Mouse (Mus musculus): Measurements from ENCODE around the gene Rrp12. TPM values are rescaled to one million over a fixed set of nuclear protein-coding genes. Genes with fewer than 3 reads are reported as not detected.

The Rrp12 gene
- polyA plus RNA-seq, 3 experiments from 2014 or later: 5.9 to 8.6 (median 7.5) TPM

DNA sequence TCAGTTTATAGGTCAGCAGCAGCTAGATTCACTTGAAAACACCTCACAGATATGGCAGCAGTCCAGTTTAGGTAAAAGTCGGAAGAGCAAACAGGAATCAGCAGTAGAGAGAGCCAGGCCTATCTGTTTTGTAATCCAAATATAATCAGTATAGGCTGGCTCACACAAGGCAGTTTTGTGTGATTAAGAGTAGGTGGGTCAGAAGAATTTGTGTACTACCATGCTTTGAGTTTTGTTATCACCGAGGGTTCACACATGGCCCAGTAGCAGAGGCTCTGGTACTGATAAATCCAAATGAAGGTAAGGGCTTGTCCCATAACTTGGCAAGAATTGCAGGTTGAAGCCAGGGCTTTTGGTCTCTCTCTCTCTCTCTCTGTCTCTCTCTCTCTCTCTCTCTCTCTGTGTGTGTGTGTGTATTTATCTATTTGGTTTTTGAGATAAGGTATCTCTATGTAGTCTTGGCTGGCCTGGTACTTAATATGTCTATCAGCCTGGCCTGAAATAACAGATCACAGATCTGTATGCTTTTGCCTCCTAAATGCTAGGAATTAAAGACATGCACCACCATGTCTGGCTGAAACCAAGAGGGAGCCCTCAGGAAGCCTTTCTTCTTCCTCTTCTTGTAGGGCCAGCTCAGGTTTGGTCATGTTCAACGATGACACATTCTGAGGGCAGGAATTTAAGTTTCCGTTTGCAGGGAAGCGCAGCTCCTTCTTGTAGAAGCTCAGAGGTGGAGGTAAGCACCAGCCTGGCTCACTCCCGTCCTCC lies 10.5 kb upstream of the Rrp12 start:
- ATAC-seq: no peak

GRCm38 (mm10) chr19:41905246-41905645 lies 9.3 kb upstream of the Rrp12 start:
- ATAC-seq: no peak

DNA sequence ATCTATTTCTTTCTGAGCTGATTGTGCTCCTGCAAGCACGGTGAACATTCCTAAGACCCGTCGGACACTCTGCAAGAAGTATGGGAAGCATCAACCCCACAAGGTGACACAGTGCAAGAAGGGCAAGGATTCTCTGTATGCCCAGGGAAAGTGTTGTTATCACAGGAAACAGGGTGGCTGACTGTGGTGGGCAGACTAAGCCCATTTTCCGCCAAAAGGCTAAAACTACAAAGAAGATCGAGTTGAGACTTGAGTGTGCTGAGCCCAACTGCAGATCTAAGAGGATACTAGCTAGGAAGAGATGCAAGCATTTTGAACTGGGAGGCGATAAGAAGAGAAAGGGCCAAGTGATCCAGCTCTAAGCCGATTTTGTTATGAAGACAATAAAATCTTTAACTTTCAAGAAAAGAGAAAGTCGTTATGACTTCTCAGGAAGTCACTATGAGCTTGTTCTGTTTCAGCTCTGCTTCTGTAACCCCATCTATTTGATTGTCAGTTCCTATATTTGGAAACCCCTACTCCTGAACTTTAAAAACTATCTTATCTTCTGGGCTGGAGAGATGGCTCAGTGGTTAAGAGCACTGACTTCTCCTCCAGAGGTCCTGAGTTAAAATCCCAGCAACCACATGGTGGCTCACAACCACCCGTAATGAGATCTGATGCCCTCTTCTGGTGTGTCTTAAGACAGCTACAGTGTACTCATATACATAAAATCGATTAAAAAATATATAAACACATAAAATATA lies 7.0 kb upstream of the Rrp12 start:
- ATAC-seq: no peak

DNA sequence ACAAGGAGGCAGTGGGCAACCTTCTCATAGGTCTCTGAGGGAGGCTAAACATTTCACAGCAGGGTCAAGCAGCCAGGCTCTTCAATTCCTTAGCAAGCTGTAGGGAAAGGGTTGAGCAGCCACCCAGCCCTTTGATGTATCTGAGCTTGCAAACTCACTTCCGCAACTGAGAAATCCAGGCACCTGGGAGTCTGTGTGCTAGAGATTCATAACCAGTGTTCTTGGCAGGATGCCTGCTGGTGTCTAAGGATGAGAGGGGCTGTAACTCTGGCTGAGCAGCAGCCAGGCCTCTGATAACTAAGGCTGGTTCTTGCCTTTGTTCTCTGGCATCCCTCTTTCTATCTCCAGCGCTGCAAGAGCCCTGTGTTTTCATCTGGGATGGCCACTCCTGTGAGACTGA lies 5.7 kb upstream of the Rrp12 start:
- no peak for ATAC-seq

DNA sequence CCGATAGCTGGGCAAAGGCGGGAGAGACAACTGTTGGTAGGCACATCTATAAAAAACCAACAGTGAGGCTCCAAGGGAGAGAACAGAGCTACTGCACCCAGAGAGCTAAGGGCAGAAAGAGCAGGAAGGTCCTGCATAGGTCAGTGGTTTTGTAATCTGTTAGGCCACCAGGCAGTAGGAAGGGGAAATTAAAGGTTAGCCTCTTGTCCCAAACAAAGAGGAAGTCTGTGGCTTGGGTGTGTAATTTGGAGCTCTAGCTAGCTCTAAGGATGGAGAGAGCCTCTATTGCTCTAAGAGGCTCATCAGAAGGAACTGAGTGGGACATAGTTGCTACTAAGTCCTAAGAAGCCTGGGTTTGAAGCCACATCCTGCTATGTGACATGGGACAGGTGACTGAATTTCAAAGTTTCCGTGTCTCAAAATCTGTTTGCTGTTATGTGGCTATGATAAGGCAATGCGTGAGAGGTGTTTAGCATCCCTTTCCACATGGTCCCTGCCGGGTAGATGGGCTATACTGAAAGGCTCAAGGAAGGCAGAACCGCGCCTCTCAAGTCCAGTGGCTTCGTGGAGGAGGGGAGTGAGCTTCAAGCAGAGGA lies 4.6 kb upstream of the Rrp12 start:
- no peak for ATAC-seq

GRCm38 (mm10) chr19:41898860-41899259 lies 2.9 kb upstream of the Rrp12 start:
- ATAC-seq: no peak

DNA sequence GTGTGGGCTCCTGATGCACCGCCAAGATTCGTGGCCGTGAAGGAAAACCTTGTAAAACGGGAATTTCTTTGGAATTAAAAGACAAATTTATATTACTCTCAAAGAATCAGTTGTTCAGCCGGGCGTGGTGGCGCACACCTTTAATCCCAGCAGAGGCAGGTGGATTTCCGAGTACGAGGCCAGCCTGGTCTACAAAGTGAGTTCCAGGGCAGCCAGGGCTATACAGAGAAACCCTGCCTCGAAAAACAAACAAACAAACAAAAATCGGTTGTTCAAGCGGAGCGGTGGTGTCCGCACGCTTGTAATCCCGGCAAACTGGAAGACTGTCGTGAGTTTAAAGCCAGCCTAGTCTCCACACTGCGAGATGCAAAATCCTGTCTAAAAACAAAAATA lies 342 bp upstream of the Rrp12 start:
- peak; percentile 3 for ATAC-seq

DNA sequence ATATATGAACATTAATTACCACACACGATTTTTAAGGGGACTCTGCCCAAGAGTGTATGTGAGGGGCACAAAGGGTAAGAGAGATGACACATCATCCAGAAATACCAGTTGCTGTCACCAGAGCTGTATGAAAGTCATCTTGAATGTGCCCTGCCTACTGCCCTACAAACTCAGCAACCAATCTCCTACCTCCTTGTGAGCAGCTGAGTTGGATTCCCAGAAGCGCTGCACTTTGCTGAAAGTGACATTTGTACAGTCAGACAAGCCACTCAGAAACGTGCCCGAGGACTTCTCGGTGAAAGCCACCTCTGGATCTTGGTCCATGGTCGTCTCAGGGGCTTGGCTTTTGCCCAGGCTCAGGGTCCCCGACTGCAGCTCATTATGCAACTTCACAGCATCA lies 1.0 kb downstream of the Rrp12 start:
- ATAC-seq: no peak

GRCm38 (mm10) chr19:41888191-41888590 lies 7.8 kb downstream of the Rrp12 start:
- no peak for ATAC-seq

GRCm38 (mm10) chr19:41883882-41884281 lies 12.1 kb downstream of the Rrp12 start:
- no peak for ATAC-seq

DNA sequence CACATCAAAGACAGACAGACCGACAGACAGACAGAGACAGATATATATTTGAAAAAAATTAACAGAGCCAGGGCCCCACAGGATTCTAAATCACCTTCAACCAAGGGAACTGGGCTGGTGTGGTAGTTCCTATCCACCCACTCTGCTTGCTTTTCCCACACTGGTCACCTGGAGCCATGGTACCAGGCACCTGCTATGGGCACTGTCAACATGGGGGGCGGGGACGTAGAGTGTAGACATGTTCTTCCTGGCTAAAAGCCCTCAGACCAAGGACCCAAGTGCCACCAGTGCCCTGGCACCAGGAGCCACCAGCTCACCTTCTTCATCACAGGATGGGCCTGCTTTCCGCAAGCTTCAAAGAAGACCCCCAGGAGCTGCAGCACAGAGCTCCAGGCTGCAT lies 14.1 kb downstream of the Rrp12 start:
- no peak for ATAC-seq

GRCm38 (mm10) chr19:41874356-41874755 lies 21.6 kb downstream of the Rrp12 start:
- no peak for ATAC-seq

DNA sequence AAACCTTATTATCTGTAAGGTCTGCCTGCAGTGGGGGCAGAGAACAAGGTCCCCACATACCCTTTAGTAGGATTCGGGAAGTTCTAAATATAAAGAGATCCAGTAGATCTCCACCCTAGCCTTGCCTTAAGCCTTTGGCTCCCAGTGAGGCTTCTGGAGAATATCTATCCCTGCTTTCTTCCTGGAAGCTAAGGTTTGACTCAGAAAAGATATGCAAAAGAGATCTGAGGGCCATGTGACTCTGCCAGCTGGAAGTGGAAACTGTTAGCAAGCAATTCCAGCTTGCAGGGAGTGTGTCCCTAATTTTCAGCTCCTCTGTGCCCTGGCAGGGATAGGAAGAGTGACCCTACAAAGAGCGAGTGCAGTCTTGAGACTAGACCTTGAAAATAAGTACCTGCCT lies 23.7 kb downstream of the Rrp12 start:
- ATAC-seq: no peak

DNA sequence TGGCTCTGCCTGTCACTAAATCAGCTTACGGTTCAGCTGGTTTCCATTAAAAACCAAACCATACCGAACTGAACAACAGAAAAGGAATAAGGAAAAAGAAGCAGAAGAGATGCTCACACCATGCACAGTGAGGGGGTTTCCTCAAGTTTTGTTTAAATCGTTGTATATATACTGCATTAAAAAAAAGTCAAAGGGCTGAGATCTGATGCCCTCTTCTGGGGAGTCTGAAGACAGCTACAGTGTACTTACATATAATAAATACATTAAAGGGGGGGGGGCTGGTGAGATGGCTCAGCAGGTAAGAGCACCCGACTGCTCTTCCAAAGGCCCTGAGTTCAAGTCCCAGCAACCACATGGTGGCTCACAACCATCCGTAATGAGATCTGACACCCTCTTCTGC lies 26.0 kb downstream of the Rrp12 start:
- ATAC-seq: peak; percentile 25

DNA sequence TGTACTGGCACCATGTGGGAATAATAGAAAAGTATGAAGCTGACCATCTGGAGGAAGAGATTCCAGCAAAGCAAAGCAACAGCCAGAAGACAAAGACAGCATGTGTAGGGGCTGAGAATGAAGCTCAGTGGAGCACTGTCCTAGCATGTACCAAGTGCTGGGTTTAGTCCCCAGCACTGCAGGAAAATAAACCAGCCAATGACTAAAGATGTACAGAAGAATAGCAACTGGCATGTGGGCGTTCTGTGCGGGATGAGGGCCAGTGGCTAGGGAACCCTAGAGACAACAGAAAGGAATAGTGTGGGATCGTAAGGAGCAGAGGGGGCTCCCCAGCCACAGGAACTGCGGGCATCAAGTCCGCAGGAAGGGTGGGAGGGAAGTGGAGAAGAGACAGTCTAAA lies 26.7 kb downstream of the Rrp12 start:
- ATAC-seq: no peak

- no peak for ATAC-seq
These were observed 29.3 kb downstream of the Rrp12 start for GRCm38 (mm10) chr19:41866707-41867106.

DNA sequence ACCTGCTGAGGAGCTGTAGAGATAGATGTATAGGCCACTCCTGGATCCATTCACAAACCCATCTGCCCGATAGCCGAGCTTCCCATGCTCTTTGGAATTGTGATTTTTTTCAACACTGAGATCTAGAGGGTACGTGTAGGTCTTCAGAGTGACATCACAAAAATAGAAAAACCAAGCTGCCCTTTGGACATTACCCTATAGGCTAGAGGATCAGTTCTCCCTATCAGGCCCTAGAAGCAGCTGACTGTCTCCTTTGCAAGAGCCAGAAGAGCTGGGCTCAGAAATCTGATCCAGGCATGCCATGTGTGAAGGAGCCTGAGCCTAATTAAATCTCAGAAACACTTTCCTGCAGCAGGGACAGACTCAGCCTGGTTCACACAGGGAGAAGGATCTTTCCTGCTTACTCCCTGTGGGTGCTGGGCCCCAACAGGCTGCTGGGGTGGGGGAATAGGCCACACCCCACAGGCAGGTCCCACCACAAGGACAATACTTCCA lies 38.1 kb downstream of the Rrp12 start:
- no peak for ATAC-seq

DNA sequence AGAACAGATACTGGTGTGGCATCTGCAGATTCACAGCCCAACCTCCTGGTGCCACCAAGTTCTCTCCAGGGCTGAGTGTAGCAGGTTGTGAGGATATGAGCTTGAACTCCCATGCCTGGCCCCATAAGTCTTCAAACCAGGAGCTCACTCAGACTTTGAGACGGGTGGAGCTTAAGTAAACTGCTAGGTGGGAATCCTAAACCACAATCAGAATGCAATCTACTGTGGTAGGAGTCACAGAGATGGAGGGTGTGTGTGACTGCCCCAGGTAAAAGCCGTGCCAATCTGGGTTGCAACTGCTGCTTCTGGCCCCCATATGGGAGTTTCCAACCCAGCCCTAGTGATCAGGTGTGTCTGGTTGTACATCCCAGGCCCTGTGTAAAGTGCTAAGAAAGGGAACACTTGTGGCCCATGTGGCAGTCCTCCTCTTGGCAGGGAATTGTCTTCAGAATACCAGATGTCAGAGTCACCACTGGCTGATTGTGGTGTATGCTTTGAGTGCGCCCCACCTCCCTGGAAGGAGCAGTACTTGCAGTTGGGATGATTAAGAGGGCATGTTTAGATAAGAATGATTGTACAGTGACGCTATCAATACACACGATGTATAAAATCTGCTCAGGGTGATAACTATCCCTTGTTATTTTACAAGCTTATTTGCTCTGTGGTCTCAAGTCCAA lies 38.7 kb downstream of the Rrp12 start:
- no peak for ATAC-seq

DNA sequence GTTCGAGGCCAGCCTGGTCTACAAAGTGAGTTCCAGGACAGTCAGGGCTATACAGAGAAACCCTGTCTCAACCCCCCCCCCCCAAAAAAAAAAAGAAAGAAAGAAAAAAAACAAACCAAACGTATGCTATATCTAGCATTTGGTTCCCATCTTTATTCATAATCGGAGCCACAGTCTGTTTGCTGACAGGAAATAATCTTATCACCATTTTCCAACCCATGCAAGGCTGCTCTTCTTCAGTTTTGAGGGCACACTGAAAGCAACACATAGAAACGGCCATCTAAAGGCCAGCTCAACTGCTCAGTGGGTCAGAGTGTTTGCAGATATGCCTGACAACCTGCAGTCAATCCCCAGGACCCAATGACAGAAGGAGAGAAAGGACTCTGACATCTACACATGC lies 43.5 kb downstream of the Rrp12 start:
- no peak for ATAC-seq

DNA sequence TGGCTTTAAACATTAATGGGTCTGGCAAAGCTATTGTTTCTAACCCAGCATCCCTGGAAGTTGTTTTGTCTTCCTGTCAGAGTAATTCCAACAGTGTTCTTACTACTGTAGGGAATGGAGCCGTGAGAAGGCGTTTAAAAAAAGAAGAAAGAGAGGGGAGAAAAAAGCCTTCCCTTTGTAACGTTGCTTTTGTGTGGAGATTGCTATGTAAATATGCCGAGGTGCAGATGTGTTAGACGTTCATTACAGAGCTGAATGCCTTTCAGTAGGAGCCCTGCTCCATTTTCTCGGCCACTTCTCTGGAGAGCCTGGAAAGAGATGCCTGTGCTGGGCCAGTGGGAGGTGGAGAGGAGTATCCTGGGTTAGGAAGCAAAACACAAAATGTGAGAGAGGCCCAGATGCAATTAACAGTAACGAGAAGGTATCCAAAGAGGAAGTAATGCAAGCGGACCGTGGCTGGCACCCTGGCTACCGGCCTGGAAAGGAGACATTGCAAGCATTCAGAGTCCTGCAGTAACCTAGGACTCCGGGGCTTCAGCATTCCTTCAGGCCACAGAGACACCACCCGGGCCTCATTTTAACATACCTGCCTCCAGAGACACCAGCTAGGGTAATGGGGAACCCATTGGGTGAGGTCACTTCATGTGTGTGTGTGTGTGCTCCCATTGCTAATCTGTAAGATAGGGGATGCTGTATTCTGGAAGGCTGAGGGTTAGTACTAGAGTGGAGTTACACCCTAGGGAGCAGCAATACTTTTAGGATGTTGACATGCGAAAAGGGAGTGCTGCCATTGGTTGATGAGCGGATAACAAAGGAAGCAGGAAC lies 45.0 kb downstream of the Rrp12 start:
- no peak for ATAC-seq

GRCm38 (mm10) chr19:41850021-41850718 lies 45.8 kb downstream of the Rrp12 start:
- no peak for ATAC-seq

All from inflammation-experienced regulatory T-cells, adult 6 months (primary cell).